Mouse (Mus musculus) bone marrow, adult 2 months (tissue): ENCODE results near the gene Ltbp4. TPM values are rescaled to one million over a fixed set of nuclear protein-coding genes. Genes with fewer than 3 reads are reported as not detected.

Experiments used
- H3K27ac ChIP-seq: fragments of 200-500 bp; 2 replicates; pipeline ENCODE4 v1.5.1; 2012; ENCODE audit warnings: low read depth, mild to moderate bottlenecking, control low read depth, inconsistent platforms, low read length; ENCODE audit not compliant: control insufficient read depth, poor library complexity, insufficient read depth
- H3K4me1 ChIP-seq: fragments of 200-500 bp; 2 replicates; pipeline ENCODE4 v1.6.1; 2011; ENCODE audit warnings: low read length; ENCODE audit not compliant: control insufficient read depth, insufficient read depth
- H3K4me3 ChIP-seq: fragments of 200-500 bp; replicated peaks from 2 replicates; pipeline ENCODE3; 2011; ENCODE audit warnings: mild to moderate bottlenecking, low read depth, low read length, control low read depth; ENCODE audit not compliant: control insufficient read depth
- CTCF ChIP-seq: fragments of 200-500 bp; IDR thresholded peaks from 2 replicates; pipeline ENCODE4 v1.5.1; 2011; ENCODE audit warnings: low read length, control low read depth; ENCODE audit not compliant: control insufficient read depth, insufficient read depth
- POLR2A ChIP-seq: fragments of 200-500 bp; IDR thresholded peaks from 2 replicates; pipeline ENCODE4 v1.6.1; 2011; ENCODE audit warnings: low read depth, mild to moderate bottlenecking, control low read depth, low read length, borderline replicate concordance; ENCODE audit not compliant: control insufficient read depth
- WGBS: fragments of 180-500 bp; shearing (Covaris S2); methylation state at CpG from one replicate; pipeline ENCODE4 v1.1.7; 2018; 5-methylcytosine and 5-hydroxymethylcytosine counted together
- polyA plus RNA-seq: library from polyadenylated mRNA; stranded (reverse); fragments of >200 nt; gene quantifications from 2 replicates; pipeline ENCODE4 v1.2.4, GENCODE M21; 2011; ENCODE audit warnings: low replicate concordance; ENCODE audit not compliant: missing spikeins, insufficient read depth, insufficient read length

The Ltbp4 gene
- polyA plus RNA-seq = 1.3 and 5.8 TPM in 2 replicates

DNA sequence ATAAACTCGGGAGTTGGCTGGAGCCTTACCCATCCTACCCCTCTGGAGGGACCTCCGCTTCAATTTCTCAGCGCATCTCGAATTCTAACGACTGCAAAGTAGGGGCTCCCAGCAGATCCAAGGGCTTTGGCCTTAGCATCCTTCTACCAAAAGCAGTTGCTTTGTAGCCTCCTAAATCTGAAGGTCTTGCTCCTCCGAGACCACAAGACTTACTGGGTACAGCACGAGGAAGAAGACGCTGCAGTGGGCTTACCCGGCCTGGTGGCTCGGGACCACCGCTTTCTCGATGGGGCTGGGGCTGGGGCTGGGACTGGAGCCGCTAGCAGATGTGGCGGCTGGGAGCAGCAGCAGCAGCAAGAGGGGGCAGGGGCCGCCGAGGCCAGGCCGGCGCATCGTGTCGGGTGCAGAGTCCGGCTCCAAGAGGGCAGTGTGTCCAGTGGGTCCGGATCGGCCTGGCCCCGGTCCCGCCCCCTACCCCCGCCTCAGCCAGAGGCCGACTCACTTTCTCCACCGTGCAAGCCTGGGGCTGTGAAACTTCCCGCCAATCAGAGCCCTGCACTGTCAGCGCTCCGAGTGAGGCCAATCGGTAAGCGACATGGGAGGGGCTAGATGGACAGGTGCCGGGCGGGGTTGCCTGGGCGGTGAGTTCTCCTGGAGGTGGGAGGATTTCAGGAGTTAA is at the start of gene Ltbp4:
Ltbp4 (minus strand) TSS at position 518 of the 679 bp plus-strand sequence.
- Histone ChIP-seq H3K27ac (no peak within 1 kb of the TSS), H3K4me3 (no peak within 1 kb of the TSS), H3K4me1 (no peaks in the 10 kb centered on the region)
- WGBS = 4% methylated on average over 36 of the region's 36 CpGs
- TF ChIP-seq POLR2A (no peak), CTCF (no peak)

DNA sequence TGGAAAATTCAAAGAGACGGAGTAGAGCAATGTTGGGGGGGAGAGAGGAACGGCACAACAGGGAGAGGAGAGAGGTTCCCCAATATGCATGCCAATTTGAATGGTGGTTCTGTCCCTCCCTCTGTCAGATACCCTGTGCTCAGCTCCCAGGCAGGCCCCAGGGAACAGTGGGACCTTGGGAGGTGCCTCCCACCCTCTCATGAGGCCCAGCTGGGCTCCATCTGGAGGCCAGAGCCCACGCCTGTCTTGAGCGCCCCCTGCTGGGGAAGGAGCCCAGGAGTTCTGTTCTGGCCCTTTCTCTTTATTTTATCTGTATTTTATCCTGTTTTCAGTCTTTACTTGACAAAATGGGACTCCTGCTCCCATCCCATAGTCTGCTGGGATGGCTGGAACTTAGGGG is 47.2 kb upstream of the Ltbp4 start:
- Histone ChIP-seq H3K27ac (no peak overlapping the region), H3K4me3 (no peak overlapping the region), H3K4me1 (no peaks in the 10 kb centered on the region)
- WGBS = 36% methylated on average over 4 of the region's 4 CpGs
- TF ChIP-seq POLR2A (no peak), CTCF (peak; percentile 73)

DNA sequence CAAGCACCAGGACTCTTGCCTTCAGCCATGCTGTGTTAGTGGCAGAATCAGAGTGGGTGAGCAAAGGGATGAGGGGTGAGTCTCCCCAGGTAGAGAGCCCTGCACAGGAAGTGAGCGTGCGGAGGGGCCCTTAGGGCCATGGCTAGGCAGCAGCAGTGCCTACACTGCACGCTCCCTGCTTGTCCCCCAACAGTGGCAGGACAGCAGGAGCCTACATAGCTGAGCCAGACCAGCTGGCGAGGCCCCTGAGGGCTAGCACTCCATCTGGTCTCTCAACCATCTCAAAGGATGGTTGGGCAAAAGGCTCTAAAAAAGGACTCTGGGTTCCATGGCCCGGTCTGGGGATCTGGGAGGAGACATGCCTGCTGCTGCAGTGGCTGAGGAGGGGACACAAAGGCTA is 46.6 kb upstream of the Ltbp4 start:
- H3K4me1 ChIP-seq = no peaks in the 10 kb centered on the region
- 76% methylated on average over 5 of the region's 5 CpGs for WGBS
- H3K27ac ChIP-seq = no peak overlapping the region

DNA sequence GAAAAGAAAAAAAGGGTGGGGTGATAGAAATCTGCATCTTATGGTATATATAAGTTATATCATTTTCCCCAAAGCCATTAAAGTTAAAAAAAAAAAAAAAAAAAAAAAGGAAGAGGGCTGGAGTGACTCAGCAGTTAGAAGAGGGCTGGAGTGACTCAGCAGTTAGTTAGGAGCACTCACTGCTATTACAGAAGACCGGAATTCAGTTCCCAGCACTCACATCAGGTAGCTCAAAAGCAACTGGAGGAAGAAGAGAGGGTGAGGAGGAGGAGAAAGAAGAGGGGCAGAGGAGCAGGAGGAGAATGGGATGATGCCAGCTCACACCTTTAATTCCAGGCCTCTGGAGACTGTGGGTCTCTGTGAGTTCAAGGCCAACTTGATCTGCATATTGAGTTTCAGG is 45.7 kb upstream of the Ltbp4 start:
- no peaks in the 10 kb centered on the region for H3K4me1 ChIP-seq
- no peak overlapping the region for H3K4me3 ChIP-seq
- 10% methylated on average over 1 of the region's 1 CpGs for WGBS
- H3K27ac ChIP-seq = no peak overlapping the region
- TF ChIP-seq POLR2A = no peak
- no peak for TF ChIP-seq CTCF

More for the DNA sequence above, 46.6 kb upstream of the Ltbp4 start:
- H3K4me3 ChIP-seq = no peak overlapping the region
- no peak for TF ChIP-seq POLR2A
- TF ChIP-seq CTCF = no peak

DNA sequence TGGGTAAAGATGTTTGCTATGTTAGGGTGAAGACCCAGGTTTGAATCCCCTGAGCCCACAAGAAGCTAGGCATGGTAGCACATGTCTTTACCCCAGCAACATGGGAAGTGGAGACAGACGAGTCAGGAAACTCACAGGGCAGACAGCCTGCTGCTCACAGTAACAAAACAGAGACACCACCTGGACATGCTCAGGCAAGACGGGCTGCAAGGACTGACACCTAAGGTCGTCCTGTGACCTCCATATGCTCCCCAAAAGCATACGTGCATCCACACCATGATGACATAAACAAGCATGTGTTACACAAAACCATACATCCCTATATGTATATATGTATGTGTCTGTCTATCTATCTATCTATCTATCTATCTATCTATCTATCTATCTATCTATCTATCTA is 44.1 kb upstream of the Ltbp4 start:
- Histone ChIP-seq H3K4me3 (no peak overlapping the region), H3K27ac (no peak overlapping the region), H3K4me1 (no peaks in the 10 kb centered on the region)
- TF ChIP-seq POLR2A (no peak), CTCF (no peak)
- WGBS = 63% methylated on average over 4 of the region's 4 CpGs

DNA sequence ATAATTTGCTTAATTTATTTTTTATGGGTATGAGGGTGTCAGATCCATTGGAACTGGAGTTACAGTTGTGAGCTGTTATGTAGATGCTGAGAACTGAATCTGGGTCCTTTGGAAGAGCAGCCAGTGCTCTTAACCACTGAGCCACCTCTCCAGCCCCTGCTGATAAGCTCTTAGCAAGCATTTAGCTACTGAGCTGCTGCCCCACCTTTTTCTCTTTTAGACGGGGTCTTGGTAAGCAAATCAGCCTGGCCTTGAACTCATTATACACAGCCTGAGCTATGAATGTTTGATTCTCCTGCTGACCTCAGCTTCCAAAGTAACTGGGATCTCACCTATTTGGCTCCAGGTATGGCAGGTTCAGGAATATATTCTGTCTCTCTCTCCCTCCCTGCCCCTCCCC is 43.5 kb upstream of the Ltbp4 start:
- H3K4me3 ChIP-seq = no peak overlapping the region
- H3K27ac ChIP-seq = no peak overlapping the region
- H3K4me1 ChIP-seq = no peaks in the 10 kb centered on the region
- WGBS = 56% methylated on average over 1 of the region's 1 CpGs
- no peak for TF ChIP-seq POLR2A
- no peak for TF ChIP-seq CTCF

DNA sequence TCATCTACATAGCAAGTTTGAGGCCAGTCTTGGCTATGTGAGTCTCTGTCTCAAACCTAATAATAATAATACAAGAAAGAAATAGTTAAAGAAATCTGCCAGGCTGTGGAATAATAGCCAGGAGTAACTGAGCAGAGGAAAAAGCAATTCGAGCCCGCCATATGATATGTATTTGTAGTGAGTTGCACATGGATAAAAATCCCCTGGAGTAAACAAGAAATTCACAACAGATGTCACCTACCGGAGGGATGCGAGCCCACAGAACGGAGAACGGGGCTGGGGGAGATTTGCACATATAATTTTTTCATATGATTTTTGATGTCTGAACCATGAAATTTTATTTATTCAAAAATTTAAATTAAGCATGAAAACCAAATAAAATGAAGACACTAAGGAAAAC is 42.3 kb upstream of the Ltbp4 start:
- H3K4me3 ChIP-seq = no peak overlapping the region
- H3K4me1 ChIP-seq = no peaks in the 10 kb centered on the region
- TF ChIP-seq POLR2A (no peak), CTCF (no peak)
- 81% methylated on average over 6 of the region's 6 CpGs for WGBS
- no peak overlapping the region for H3K27ac ChIP-seq

DNA sequence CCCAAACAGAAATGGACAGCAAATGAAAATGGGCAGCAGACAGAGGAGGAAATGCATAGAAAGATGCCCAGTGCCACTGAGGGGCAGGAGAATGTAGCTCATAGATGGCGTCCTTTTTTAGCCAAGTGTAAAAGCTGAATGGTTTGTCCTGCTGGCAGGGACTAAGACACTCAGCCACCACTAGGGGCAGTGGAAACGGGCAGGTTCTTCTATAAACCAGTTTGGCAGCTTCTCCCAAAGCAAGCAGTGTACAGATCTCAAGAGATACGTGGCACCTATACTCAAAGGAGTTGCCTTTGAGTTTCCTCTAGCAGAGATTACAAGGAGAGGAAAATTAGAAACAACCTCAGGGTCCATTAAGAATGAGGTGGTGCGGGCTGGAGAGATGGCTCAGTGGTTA is 40.9 kb upstream of the Ltbp4 start:
- peak; percentile 35; the same call in 1 of the 2 replicates for TF ChIP-seq CTCF
- TF ChIP-seq POLR2A = no peak
- WGBS = 25% methylated on average over 4 of the region's 4 CpGs

DNA sequence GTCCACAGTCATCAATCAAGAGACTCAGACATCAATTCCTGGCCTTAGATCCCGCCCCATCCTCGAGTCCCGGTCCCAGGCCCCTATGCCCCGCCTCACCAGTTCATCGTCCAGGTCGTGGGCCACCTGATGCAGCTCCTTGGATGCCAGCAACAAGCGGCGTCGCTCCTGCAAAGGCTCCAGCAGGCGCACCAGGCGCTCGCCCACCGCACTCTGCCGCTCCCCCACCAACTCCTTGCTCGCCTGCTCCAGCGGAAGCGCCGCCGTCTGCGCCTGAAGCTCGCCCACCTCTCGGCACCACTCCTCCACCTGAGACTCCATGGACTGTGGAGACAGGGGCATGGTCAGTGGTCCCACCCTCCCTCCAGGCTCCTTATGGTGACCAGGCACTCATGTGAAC is 37.8 kb upstream of the Ltbp4 start:
- 4% methylated on average over 22 of the region's 22 CpGs for WGBS
- H3K27ac ChIP-seq = no peak overlapping the region
- H3K4me3 ChIP-seq = no peak overlapping the region
- TF ChIP-seq CTCF (no peak), POLR2A (no peak)
- H3K4me1 ChIP-seq = no peaks in the 10 kb centered on the region

More for the DNA sequence above, 40.9 kb upstream of the Ltbp4 start:
- no peak overlapping the region for H3K27ac ChIP-seq
- no peaks in the 10 kb centered on the region for H3K4me1 ChIP-seq
- H3K4me3 ChIP-seq = no peak overlapping the region
